Mouse (Mus musculus): Measurements from ENCODE around the gene Uqcrc1. TPM values are rescaled to one million over a fixed set of nuclear protein-coding genes. Genes with fewer than 3 reads are reported as not detected.

The Uqcrc1 gene
- total and polyA plus RNA-seq, 3 experiments: 427 to 494 TPM; not detected in 1

GRCm38 (mm10) chr9:108953081-108953636 lies 16.7 kb downstream of the Uqcrc1 start, which contains the start of gene Col7a1:
Gene Col7a1 (plus strand): TSS chr9:108953586.
- no peaks in the 10 kb centered on the region for H3K79me2 ChIP-seq (ENCODE audit: control insufficient read depth, insufficient read depth, low read length, poor library complexity)
- TF ChIP-seq MAX (IDR thresholded peaks at IDR 0.05; ENCODE audit: low read length): no peak
- peaks cover 0 to 3% of the 10 kb centered on the region in 2 experiments; a peak in 2 of 4 replicates for H3K36me3 ChIP-seq (ENCODE audit: control insufficient read depth in 1 of 2, insufficient read depth in 2 of 2, low read length in 2 of 2)
- no peak for DNase-seq (ENCODE audit: low read depth, low spot score)
- no peaks in the 10 kb centered on the region for H3K27me3 ChIP-seq (ENCODE audit: control insufficient read depth in 1 of 2, insufficient read depth in 2 of 2, low read length in 2 of 2)
- H3K9me3 ChIP-seq (replicated peaks; ENCODE audit: insufficient read depth, low read length): no peaks in the 10 kb centered on the region
- H3K4me3 ChIP-seq (ENCODE audit: control insufficient read depth in 1 of 2, insufficient read depth in 1 of 2, low read depth in 2 of 2, low read length in 2 of 2): no peak within 1 kb of the TSS
- H3K4me1 ChIP-seq (ENCODE audit: control insufficient read depth in 1 of 2, insufficient read depth in 2 of 2, low read length in 2 of 2): no peaks in the 10 kb centered on the region
- no peak within 1 kb of the TSS for H3K27ac ChIP-seq (ENCODE audit: control insufficient read depth, low read depth, low read length)
- H3K9ac ChIP-seq (ENCODE audit: control insufficient read depth, low read depth, low read length, poor library complexity, severe bottlenecking): no peak within 1 kb of the TSS

- TF ChIP-seq SMC3 (IDR thresholded peaks at IDR 0.05; ENCODE audit: low read depth, low read length): no peak
- TF ChIP-seq EP300 (IDR thresholded peaks at IDR 0.05; ENCODE audit: low read depth in 1 of 2, low read length in 2 of 2): no peak
- no peak for TF ChIP-seq ZNF384 (IDR thresholded peaks at IDR 0.05; ENCODE audit: low read depth, low read length)
- no peak for TF ChIP-seq JUND (IDR thresholded peaks at IDR 0.05; ENCODE audit: low read depth, low read length)
- no peak for TF ChIP-seq RAD21 (IDR thresholded peaks at IDR 0.05; ENCODE audit: low read depth, low read length)
- no peak for TF ChIP-seq CTCF (IDR thresholded peaks at IDR 0.05 in 2 of 3, conservative IDR thresholded peaks at IDR 0.05 in 1 of 3; ENCODE audit: control insufficient read depth in 1 of 3, insufficient read depth in 1 of 3, low read depth in 2 of 3, low read length in 3 of 3, poor library complexity in 1 of 3, severe bottlenecking in 1 of 3)
- no peak for TF ChIP-seq BHLHE40 (IDR thresholded peaks at IDR 0.05; ENCODE audit: borderline replicate concordance, low read depth, low read length)
- TF ChIP-seq POLR2AphosphoS5 (IDR thresholded peaks at IDR 0.05; ENCODE audit: borderline replicate concordance, low read depth, low read length): no peak
- no peak for TF ChIP-seq HCFC1 (IDR thresholded peaks at IDR 0.05; ENCODE audit: low read depth, low read length)
- Histone ChIP-seq H3K9ac (ENCODE audit: control insufficient read depth, low read depth, low read length, poor library complexity, severe bottlenecking) (no peak overlapping the region), H3K27me3 (ENCODE audit: control insufficient read depth in 1 of 2, insufficient read depth in 2 of 2, low read length in 2 of 2) (no peaks in the 10 kb centered on the region), H3K27ac (ENCODE audit: control insufficient read depth, low read depth, low read length) (no peak overlapping the region), H3K36me3 (ENCODE audit: control insufficient read depth in 1 of 2, insufficient read depth in 2 of 2, low read length in 2 of 2) (no peaks in the 10 kb centered on the region), H3K4me3 (ENCODE audit: control insufficient read depth in 1 of 2, insufficient read depth in 1 of 2, low read depth in 2 of 2, low read length in 2 of 2) (no peak overlapping the region), H3K4me1 (ENCODE audit: control insufficient read depth in 1 of 2, insufficient read depth in 2 of 2, low read length in 2 of 2) (no peaks in the 10 kb centered on the region), H3K79me2 (ENCODE audit: control insufficient read depth, insufficient read depth, low read length, poor library complexity) (no peaks in the 10 kb centered on the region), H3K9me3 (replicated peaks; ENCODE audit: insufficient read depth, low read length) (no peaks in the 10 kb centered on the region)
- DNase-seq (ENCODE audit: low read depth, low spot score): no peak
Measured at GRCm38 (mm10) chr9:108955241-108955640, 18.8 kb downstream of the Uqcrc1 start.

- no peak for DNase-seq (ENCODE audit: low read depth, low spot score)
- Histone ChIP-seq H3K9me3 (replicated peaks; ENCODE audit: insufficient read depth, low read length) (no peaks in the 10 kb centered on the region), H3K4me3 (ENCODE audit: control insufficient read depth in 1 of 2, insufficient read depth in 1 of 2, low read depth in 2 of 2, low read length in 2 of 2) (no peak overlapping the region), H3K27ac (ENCODE audit: control insufficient read depth, low read depth, low read length) (no peak overlapping the region), H3K4me1 (ENCODE audit: control insufficient read depth in 1 of 2, insufficient read depth in 2 of 2, low read length in 2 of 2) (no peaks in the 10 kb centered on the region), H3K79me2 (ENCODE audit: control insufficient read depth, insufficient read depth, low read length, poor library complexity) (no peaks in the 10 kb centered on the region), H3K9ac (ENCODE audit: control insufficient read depth, low read depth, low read length, poor library complexity, severe bottlenecking) (no peak overlapping the region), H3K27me3 (ENCODE audit: control insufficient read depth in 1 of 2, insufficient read depth in 2 of 2, low read length in 2 of 2) (no peaks in the 10 kb centered on the region), H3K36me3 (ENCODE audit: control insufficient read depth in 1 of 2, insufficient read depth in 2 of 2, low read length in 2 of 2) (no peaks in the 10 kb centered on the region)
- TF ChIP-seq MEF2A (IDR thresholded peaks at IDR 0.05; ENCODE audit: extremely low read depth, insufficient replicate concordance, low read depth, low read length, poor library complexity, severe bottlenecking) (no peak), RCOR1 (IDR thresholded peaks at IDR 0.05; ENCODE audit: low read depth, low read length) (no peak), KAT2A (conservative IDR thresholded peaks at IDR 0.05; ENCODE audit: low read depth, low read length) (no peak), TAL1 (IDR thresholded peaks at IDR 0.05; ENCODE audit: low read length) (no peak)
Measured at GRCm38 (mm10) chr9:108955846-108956245, 19.4 kb downstream of the Uqcrc1 start.
